Mouse (Mus musculus): ENCODE results near the gene Ddx39b.

DNA sequence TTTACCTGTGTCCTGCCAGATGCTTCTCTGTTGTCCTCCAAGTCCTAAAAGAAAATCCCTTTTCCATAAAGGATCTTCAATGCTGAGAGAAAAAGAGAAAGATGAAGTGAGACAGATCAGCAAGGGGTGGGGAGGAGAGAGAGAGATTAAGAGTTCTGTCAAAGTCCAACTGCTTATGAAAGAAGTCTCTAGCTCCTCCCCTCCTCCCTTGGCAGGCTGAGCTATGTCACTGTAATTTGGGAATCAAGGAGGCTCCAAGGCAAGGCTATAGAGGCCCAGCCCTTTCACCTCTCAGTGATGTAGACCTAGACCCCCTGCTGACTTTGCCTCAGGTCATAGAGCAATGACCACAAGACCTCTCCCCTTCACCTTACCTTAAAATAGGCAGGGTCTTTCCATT, 43.9 kb downstream of the Ddx39b start:
- TF ChIP-seq EP300 (IDR thresholded peaks at IDR 0.05; ENCODE audit: insufficient read depth, low read depth, low read length), result no peak
- no peak for TF ChIP-seq POLR2A (IDR thresholded peaks at IDR 0.05; ENCODE audit: insufficient read depth, low read length)
